Mouse (Mus musculus): ENCODE data around the gene Pate4. TPM values are rescaled to one million over a fixed set of nuclear protein-coding genes. Genes with fewer than 3 reads are reported as not detected.

Pate4 gene
- total RNA-seq, 2 experiments from 2014 or later = not detected

Other genes starting within 250 kb of the Pate4 start
- gene Cdon, start 190.8 kb downstream of the Pate4 start, total RNA-seq (2021) = 10 to 100 TPM; 11.7 to 12.2 TPM
- not detected for gene Gm1113, start 93.7 kb downstream of the Pate4 start, total RNA-seq (2021)
- 10 to 100 TPM; 13.6 to 14.7 TPM for gene Ddx25, start 53.4 kb downstream of the Pate4 start, total RNA-seq (2021)
- 10 to 100 TPM; 12.4 to 12.9 TPM for gene Pus3, start 53.3 kb downstream of the Pate4 start, total RNA-seq (2021)
- under 1 TPM; 0.78 to 0.90 TPM for gene Pate2, start 41.7 kb downstream of the Pate4 start, total RNA-seq (2021)
- 10 to 100 TPM; 11.3 to 14.6 TPM for gene Hyls1, start 41.5 kb downstream of the Pate4 start, total RNA-seq (2021)
- gene Pate3, start 36.3 kb upstream of the Pate4 start, total RNA-seq (2021) = not detected
- gene Pate1, start 75.4 kb upstream of the Pate4 start, total RNA-seq (2021) = not detected
- gene Gm17677, start 129.1 kb upstream of the Pate4 start, total RNA-seq (2021) = not detected
- not detected for gene Gm17727, start 166.2 kb upstream of the Pate4 start, total RNA-seq (2021)
- not detected for gene Gm27235, start 178.2 kb upstream of the Pate4 start, total RNA-seq (2021)
- gene D730048I06Rik, start 178.2 kb upstream of the Pate4 start, total RNA-seq (2021) = not detected
- gene 9230110F15Rik, start 232.2 kb upstream of the Pate4 start, total RNA-seq (2021) = not detected

Measured in layer of hippocampus, postnatal 36 days (tissue).